Mouse (Mus musculus) ES-E14 (cell line): ENCODE results near the gene Spg7. TPM values are rescaled to one million over a fixed set of nuclear protein-coding genes. Genes with fewer than 3 reads are reported as not detected.

Source experiments
- DNase-seq: peaks from one replicate; pipeline ENCODE4 v3.0.0-alpha.2; 2013; ENCODE audit warnings: low read depth, low spot score
- H3K27ac ChIP-seq: 2 replicates; pipeline ENCODE4 v1.5.1; 2012; ENCODE audit warnings: low read depth, mild to moderate bottlenecking, low read length, moderate library complexity, mixed read lengths; ENCODE audit not compliant: poor library complexity, insufficient read depth, severe bottlenecking
- H3K36me3 ChIP-seq: 2 replicates; pipeline ENCODE4 v1.6.1; 2012; ENCODE audit warnings: mild to moderate bottlenecking, low read length, moderate library complexity, mixed read lengths; ENCODE audit not compliant: control insufficient read depth, poor library complexity, insufficient read depth, severe bottlenecking
- H3K4me1 ChIP-seq, 2 experiments: fragments of 150-350 bp in 1 of 2; sonication (generic) in 1 of 2; 2 replicates each; pipeline ENCODE4 v1.6.1; 2012; ENCODE audit warnings: low read length in 2 of 2, mild to moderate bottlenecking in 1 of 2, mixed read lengths in 1 of 2; ENCODE audit not compliant: control insufficient read depth in 2 of 2, insufficient read depth in 2 of 2, poor library complexity in 1 of 2
- H3K4me3 ChIP-seq, 2 experiments: fragments of 150-350 bp in 1 of 2; sonication (generic) in 1 of 2; 2 replicates each; pipeline ENCODE4 v1.5.1; 2012; ENCODE audit warnings: low read length in 2 of 2, low read depth in 1 of 2, mild to moderate bottlenecking in 1 of 2, mixed read lengths in 1 of 2; ENCODE audit not compliant: insufficient read depth in 1 of 2, poor library complexity in 1 of 2, severe bottlenecking in 1 of 2
- H3K9ac ChIP-seq: 2 replicates; pipeline ENCODE4 v1.6.1; 2012; ENCODE audit warnings: low read depth, mild to moderate bottlenecking, low read length, mixed read lengths; ENCODE audit not compliant: poor library complexity, insufficient read depth, severe bottlenecking
- H3K9me3 ChIP-seq: fragments of 150-350 bp; sonication (generic); 2 replicates; pipeline ENCODE4 v1.6.1; 2012; ENCODE audit warnings: low read depth, mild to moderate bottlenecking, low read length; ENCODE audit not compliant: control insufficient read depth, insufficient read depth
- CHD2 ChIP-seq: IDR thresholded peaks from 2 replicates; pipeline ENCODE4 v1.6.1; 2014; ENCODE audit warnings: mild to moderate bottlenecking, low read depth, low read length, inconsistent platforms
- HCFC1 ChIP-seq: IDR thresholded peaks from 2 replicates; pipeline ENCODE4 v1.6.1; 2012; ENCODE audit warnings: low read length, inconsistent platforms, borderline replicate concordance; ENCODE audit not compliant: insufficient read depth
- MAFK ChIP-seq: IDR thresholded peaks from 2 replicates; pipeline ENCODE4 v1.6.1; 2014; ENCODE audit warnings: mild to moderate bottlenecking, low read depth, low read length, inconsistent platforms; ENCODE audit not compliant: insufficient read depth
- ZC3H11A ChIP-seq: IDR thresholded peaks from 2 replicates; pipeline ENCODE4 v1.6.1; 2012; ENCODE audit warnings: low read depth, mild to moderate bottlenecking, inconsistent platforms, low read length, borderline replicate concordance
- ZNF384 ChIP-seq: IDR thresholded peaks from 2 replicates; pipeline ENCODE4 v1.6.1; 2012; ENCODE audit warnings: low read depth, low read length, inconsistent platforms
- in situ Hi-C, 2 experiments: fragments of 600-800 bp; cut with MboI; formaldehyde crosslinking; loops; one replicate each; pipeline ENCODE4 v1.15.1; 2025; ENCODE audit warnings: low sequenced_read_pairs in 2 of 2, inconsistent platforms in 1 of 2; ENCODE audit not compliant: unreplicated experiment in 2 of 2
- total RNA-seq: library from RNA; depleted of rRNA; stranded (reverse); fragments of 300-350 nt; gene quantifications from 2 replicates; pipeline ENCODE4 v1.2.3, GENCODE M21; 2012

The Spg7 gene
- total RNA-seq, 1 experiment = 106 TPM

DNA sequence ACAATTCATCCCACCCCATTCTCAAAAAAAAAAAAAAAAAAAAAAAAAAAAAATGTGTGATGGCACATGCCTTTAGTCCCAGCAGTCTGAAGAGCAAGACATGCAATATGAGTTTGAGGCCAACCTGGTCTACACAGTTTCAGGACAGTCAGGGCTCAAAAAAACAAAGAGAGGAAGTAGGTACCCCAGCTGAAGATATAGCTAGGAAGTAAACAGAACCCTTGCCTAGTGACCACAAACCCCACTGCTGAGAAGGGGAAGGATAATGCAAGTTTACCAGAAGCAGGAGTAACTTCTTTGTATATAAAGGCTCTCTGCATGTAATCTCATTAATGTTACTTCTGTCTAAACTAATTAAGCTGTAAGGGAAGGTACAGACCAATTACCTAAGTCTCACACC, 30.0 kb upstream of the Spg7 start:
- Histone ChIP-seq H3K4me1 (peaks cover 8 to 18% of the 10 kb centered on the region in 2 experiments), H3K9me3 (no peaks in the 10 kb centered on the region), H3K27ac (no peak overlapping the region), H3K36me3 (no peaks in the 10 kb centered on the region), H3K4me3 (no peak overlapping the region), H3K9ac (no peak overlapping the region)
- no peak for DNase-seq
- no peak for TF ChIP-seq CHD2
- no peak for TF ChIP-seq MAFK
- peak; percentile 47 for TF ChIP-seq ZNF384
- no peak for TF ChIP-seq HCFC1
- TF ChIP-seq ZC3H11A = no peak
- in situ Hi-C loops = no loop called here

DNA sequence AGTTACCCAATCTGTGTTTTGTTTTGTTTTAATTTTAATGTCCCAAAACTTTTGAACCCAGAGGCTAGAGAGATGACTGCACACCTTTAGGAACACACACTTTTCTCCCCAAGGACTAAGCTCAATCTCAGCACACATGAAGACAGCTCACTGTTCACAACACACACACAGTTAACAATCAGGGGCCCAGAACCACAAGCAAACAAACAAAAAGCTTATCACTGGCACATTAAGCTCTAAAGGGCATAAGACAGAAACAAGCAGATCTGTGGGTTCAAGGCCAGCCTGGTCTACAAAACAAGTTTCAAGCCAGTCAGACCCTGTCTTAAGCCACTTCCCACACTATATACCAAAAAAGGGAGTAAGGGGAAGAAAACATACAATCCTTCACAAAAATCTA, 29.3 kb upstream of the Spg7 start:
- in situ Hi-C loops = no loop called here
- TF ChIP-seq ZNF384 = no peak
- TF ChIP-seq CHD2 = no peak
- no peak for TF ChIP-seq HCFC1
- no peak for TF ChIP-seq ZC3H11A
- no peak for TF ChIP-seq MAFK

DNA sequence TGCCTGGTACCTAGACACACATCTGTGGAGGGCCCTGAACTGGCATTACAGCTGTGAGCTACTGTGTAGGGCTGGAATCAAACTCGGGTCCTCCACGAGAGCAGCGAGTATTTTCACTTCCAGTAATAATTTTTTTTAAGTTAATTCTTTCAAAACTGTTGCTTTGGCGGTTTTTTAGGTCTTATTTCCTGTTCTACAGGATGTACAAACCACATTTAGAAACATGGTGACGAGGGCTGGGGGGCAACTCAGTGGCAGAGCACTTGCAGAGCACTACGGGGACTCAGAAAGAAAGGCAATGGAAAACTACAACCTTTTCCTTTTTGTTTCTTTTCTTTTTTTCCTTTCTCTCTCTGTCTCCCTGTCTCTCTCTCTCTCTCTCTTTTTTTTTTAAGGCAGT, 28.6 kb upstream of the Spg7 start:
- H3K4me1 ChIP-seq = peaks cover 15 to 17% of the 10 kb centered on the region in 2 experiments
- no peak for DNase-seq
- no peaks in the 10 kb centered on the region for H3K36me3 ChIP-seq
- in situ Hi-C loops = no loop called here
- no peak overlapping the region for H3K4me3 ChIP-seq
- no peak for TF ChIP-seq HCFC1
- TF ChIP-seq ZNF384 = no peak
- no peak for TF ChIP-seq CHD2
- TF ChIP-seq ZC3H11A = no peak
- no peak for TF ChIP-seq MAFK
- H3K9me3 ChIP-seq = no peaks in the 10 kb centered on the region
- no peak overlapping the region for H3K9ac ChIP-seq
- no peak overlapping the region for H3K27ac ChIP-seq

More for the DNA sequence above, 29.3 kb upstream of the Spg7 start:
- no peak overlapping the region for H3K9ac ChIP-seq
- no peaks in the 10 kb centered on the region for H3K9me3 ChIP-seq
- peaks cover 11 to 14% of the 10 kb centered on the region in 2 experiments for H3K4me1 ChIP-seq
- no peaks in the 10 kb centered on the region for H3K36me3 ChIP-seq
- no peak for DNase-seq
- H3K4me3 ChIP-seq = no peak overlapping the region
- no peak overlapping the region for H3K27ac ChIP-seq

DNA sequence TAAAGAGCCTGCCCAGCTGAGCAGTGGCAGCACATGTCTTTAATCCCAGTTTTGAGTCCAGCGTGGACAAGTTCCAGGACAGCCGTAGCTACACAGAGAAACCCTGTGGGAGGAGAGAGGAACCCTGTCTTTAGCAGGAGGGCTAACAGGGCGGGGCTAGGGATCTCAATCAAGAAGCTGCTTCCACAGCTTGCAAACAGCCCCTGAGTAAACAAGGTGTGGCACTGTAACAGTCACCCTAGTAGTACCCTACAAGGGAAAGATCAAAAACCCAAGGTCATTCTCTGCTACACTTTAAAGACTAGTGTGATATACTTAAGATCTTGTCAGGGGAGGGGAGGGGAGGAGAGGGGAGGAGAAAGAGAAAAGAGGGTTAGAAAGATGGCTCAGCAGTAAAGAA, 25.8 kb upstream of the Spg7 start:
- Histone ChIP-seq H3K4me3 (peak overlapping the region in 1 of 2 experiments; percentile 52; a peak in 2 of 4 replicates), H3K9ac (peak overlapping the region; percentile 20; the same call in 1 of the 2 replicates), H3K4me1 (peaks cover 12 to 16% of the 10 kb centered on the region in 2 experiments; a peak in 3 of 4 replicates), H3K27ac (no peak overlapping the region; the same call in 1 of the 2 replicates), H3K36me3 (no peaks in the 10 kb centered on the region), H3K9me3 (no peaks in the 10 kb centered on the region)
- in situ Hi-C loops = no loop called here
- peak; percentile 56 for DNase-seq
- no peak for TF ChIP-seq ZNF384
- TF ChIP-seq HCFC1 = no peak
- no peak for TF ChIP-seq ZC3H11A
- no peak for TF ChIP-seq CHD2
- no peak for TF ChIP-seq MAFK

DNA sequence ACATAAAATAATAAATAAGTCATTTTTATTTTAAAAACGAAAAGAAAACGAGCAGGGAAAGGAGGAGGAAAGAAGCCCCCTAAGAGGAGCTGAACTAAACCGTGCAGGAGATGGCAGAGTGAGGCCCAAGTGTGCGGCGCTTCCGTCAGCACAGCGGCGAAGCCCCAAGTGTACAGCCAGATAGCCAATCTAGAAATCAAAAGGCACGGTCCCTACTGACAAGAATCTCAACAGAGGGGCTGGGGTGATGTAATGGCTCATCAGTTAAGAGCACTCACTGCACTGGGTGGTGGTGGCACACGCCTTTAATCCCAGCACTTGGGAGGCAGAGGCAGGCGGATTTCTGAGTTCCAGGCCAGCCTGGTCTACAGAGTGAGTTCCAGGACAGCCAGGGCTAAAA, 25.3 kb upstream of the Spg7 start:
- TF ChIP-seq MAFK (no peak), ZNF384 (no peak), CHD2 (no peak), HCFC1 (no peak), ZC3H11A (no peak)
- Histone ChIP-seq H3K4me1 (peaks cover 11 to 14% of the 10 kb centered on the region in 2 experiments; a peak in 3 of 4 replicates), H3K27ac (peak overlapping the region; percentile 27; the same call in 1 of the 2 replicates)

More for the DNA sequence above, 25.3 kb upstream of the Spg7 start:
- H3K9me3 ChIP-seq = no peaks in the 10 kb centered on the region
- no peaks in the 10 kb centered on the region for H3K36me3 ChIP-seq
- peak overlapping the region; percentile 30 to 52; a peak in 3 of 4 replicates for H3K4me3 ChIP-seq
- H3K9ac ChIP-seq = no peak overlapping the region; the same call in 1 of the 2 replicates
- in situ Hi-C loops = no loop called here
- no peak for DNase-seq
